Mouse (Mus musculus) cerebellum, adult 2 months (tissue): ENCODE measurements at regions not wholly inside any gene's neighbourhood (a gene's known extent, or its start where the extent isn't known, plus 50 kb on each side); places are given as distances from the start of the nearest gene placed in this dataset.

Experiments
- CTCF ChIP-seq: fragments of 200-500 bp; IDR thresholded peaks from 2 replicates; pipeline ENCODE4 v1.5.1; 2011; ENCODE audit warnings: low read depth, mild to moderate bottlenecking, control low read depth, low read length, moderate library complexity, borderline replicate concordance; ENCODE audit not compliant: insufficient read depth
- POLR2A ChIP-seq: fragments of 200-500 bp; IDR thresholded peaks from 2 replicates; pipeline ENCODE4 v1.6.1; 2011; ENCODE audit warnings: low read length, control low read depth, borderline replicate concordance; ENCODE audit not compliant: insufficient read depth

GRCm38 (mm10) chr1:64415906-64416305 lies 116.5 kb upstream of the Creb1 start:
- TF ChIP-seq CTCF, result no peak
- no peak for TF ChIP-seq POLR2A
